Mouse (Mus musculus) CH12.LX (cell line): ENCODE data around the gene Slc25a33.

Experiments
- CHD1 ChIP-seq: IDR thresholded peaks from 2 replicates; pipeline ENCODE4 v1.6.1; 2012; ENCODE audit warnings: low read depth, low read length, improper control_type of control experiment, inconsistent platforms
- CTCF ChIP-seq, 2 experiments: IDR thresholded peaks in 1 of 2; conservative IDR thresholded peaks in 1 of 2; 2 replicates each; pipeline ENCODE4 v1.5.1; 2011 to 2012; ENCODE audit warnings: low read depth in 2 of 2, low read length in 2 of 2, improper control_type of control experiment in 1 of 2, inconsistent platforms in 1 of 2, mild to moderate bottlenecking in 1 of 2, moderate library complexity in 1 of 2
- ETS1 ChIP-seq: conservative IDR thresholded peaks from 2 replicates; pipeline ENCODE4 v1.6.1; 2012; ENCODE audit warnings: low read depth, mild to moderate bottlenecking, inconsistent platforms, low read length, improper control_type of control experiment, moderate library complexity
- HCFC1 ChIP-seq: IDR thresholded peaks from 2 replicates; pipeline ENCODE4 v1.6.1; 2012; ENCODE audit warnings: low read depth, mild to moderate bottlenecking, inconsistent platforms, low read length, improper control_type of control experiment
- JUND ChIP-seq: conservative IDR thresholded peaks from 2 replicates; pipeline ENCODE4 v1.6.1; 2011; ENCODE audit warnings: low read depth, low read length, improper control_type of control experiment
- MAX ChIP-seq: IDR thresholded peaks from 2 replicates; pipeline ENCODE4 v1.6.1; 2011; ENCODE audit warnings: low read length, improper control_type of control experiment
- MAZ ChIP-seq: IDR thresholded peaks from 2 replicates; pipeline ENCODE4 v1.6.1; 2012; ENCODE audit warnings: low read depth, mild to moderate bottlenecking, inconsistent platforms, low read length, improper control_type of control experiment, moderate library complexity
- MEF2A ChIP-seq: IDR thresholded peaks from 2 replicates; pipeline ENCODE4 v1.6.1; 2014; ENCODE audit warnings: low read depth, mild to moderate bottlenecking, inconsistent platforms, low read length, improper control_type of control experiment, borderline replicate concordance
- POLR2A ChIP-seq: IDR thresholded peaks from 2 replicates; pipeline ENCODE4 v1.6.1; 2011; ENCODE audit warnings: low read depth, mild to moderate bottlenecking, improper control_type of control experiment, low read length
- POLR2AphosphoS2 ChIP-seq: IDR thresholded peaks from 2 replicates; pipeline ENCODE4 v1.6.1; 2011; ENCODE audit warnings: low read depth, low read length, improper control_type of control experiment
- SIN3A ChIP-seq: IDR thresholded peaks from 2 replicates; pipeline ENCODE4 v1.6.1; 2012; ENCODE audit warnings: low read length, improper control_type of control experiment, inconsistent platforms

- TF ChIP-seq CTCF (conservative IDR thresholded peaks at IDR 0.05 in 1 of 2, IDR thresholded peaks at IDR 0.05 in 1 of 2; ENCODE audit: low read depth in 2 of 2, low read length in 2 of 2) (peak; percentile 60 to 69), SIN3A (no peak), POLR2A (no peak), CHD1 (no peak), MEF2A (no peak), JUND (no peak), ETS1 (no peak), MAZ (no peak), HCFC1 (no peak), POLR2AphosphoS2 (no peak), MAX (no peak)
These were observed 50.0 kb downstream of the Slc25a33 start for GRCm38 (mm10) chr4:149723855-149724731.
